ENCODE assay signal across 24 mouse cellular contexts in the genomic region with DNA sequence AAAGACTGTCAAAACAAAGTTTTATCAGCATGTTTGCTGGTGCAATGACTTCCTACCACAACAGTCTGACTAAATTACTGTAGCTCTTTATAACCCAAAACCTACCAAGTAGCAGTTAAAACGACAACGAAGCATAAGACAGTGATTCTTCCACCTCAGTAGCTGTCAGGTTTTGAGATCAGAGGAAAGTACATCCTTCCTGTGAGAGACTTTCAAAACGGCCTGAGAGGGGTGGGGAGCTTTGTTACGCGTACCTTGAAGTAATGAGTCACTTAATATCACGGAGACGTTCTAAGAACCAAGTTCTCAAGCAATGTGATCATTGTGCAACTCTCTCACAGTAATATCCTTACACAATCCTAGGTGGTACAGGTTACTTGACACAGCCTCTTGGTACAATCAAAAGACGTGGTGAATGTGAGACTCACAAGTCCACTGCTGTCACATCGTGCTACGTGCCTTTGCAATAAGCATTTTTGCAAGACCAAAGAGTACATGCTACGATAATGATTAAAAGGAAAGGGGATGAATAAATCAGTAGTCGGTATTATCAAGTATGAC. TPM values are rescaled to one million over a fixed set of nuclear protein-coding genes. Genes with fewer than 3 reads are reported as not detected.
DNase-seq lines count a peak whose midpoint lies in the region; ATAC-seq lines count a peak whose summit lies in the region.
"Had no signal": no experiment of that assay in that cellular context is flagged by ENCODE, and none has a peak within 500 bp of the region (broad histone marks: within the 10 kb centered on the region; RNA-seq: fewer than 3 reads in every experiment).

No protein-coding gene starts in this region.

- no peaks in the 10 kb centered on the region for H3K9me3 ChIP-seq in lung, embryonic 16.5 days (ENCODE audit: control insufficient read depth, low read length)
- H3K9me3 ChIP-seq in forebrain, embryonic 12.5 days, result no peaks in the 10 kb centered on the region
- H3K9me3 ChIP-seq: heart, embryonic 13.5 days; hindbrain, embryonic 15.5 days; limb, embryonic 10.5 days; lung, embryonic 15.5 days; megakaryocyte, embryonic 14.5 days had no signal

- no peak overlapping the region for H3K9ac ChIP-seq in lung, embryonic 16.5 days (ENCODE audit: low read length)
- no peak overlapping the region for H3K9ac ChIP-seq in forebrain, embryonic 12.5 days
- H3K9ac ChIP-seq: heart, embryonic 13.5 days; hindbrain, embryonic 15.5 days; lung, embryonic 15.5 days had no signal

- no peak overlapping the region for H3K4me3 ChIP-seq in lung, embryonic 16.5 days (ENCODE audit: low read length)
- no peak overlapping the region for H3K4me3 ChIP-seq in forebrain, embryonic 12.5 days (replicated peaks)
- H3K4me3 ChIP-seq: gastrocnemius, adult 2 months; heart, embryonic 13.5 days; hindbrain, embryonic 15.5 days; limb, embryonic 10.5 days; lung, embryonic 15.5 days; megakaryocyte, embryonic 14.5 days had no signal

- H3K27me3 ChIP-seq in lung, embryonic 16.5 days (ENCODE audit: control insufficient read depth, insufficient read depth, low read depth, low read length), result no peaks in the 10 kb centered on the region
- H3K27me3 ChIP-seq in forebrain, embryonic 12.5 days, result no peaks in the 10 kb centered on the region
- H3K27me3 ChIP-seq: CH12.LX; heart, embryonic 13.5 days; hindbrain, embryonic 15.5 days; lung, embryonic 15.5 days; megakaryocyte, embryonic 14.5 days had no signal

- no peak overlapping the region for H3K4me2 ChIP-seq in lung, embryonic 16.5 days (ENCODE audit: low read depth, low read length)
- H3K4me2 ChIP-seq in forebrain, embryonic 12.5 days, result no peak overlapping the region
- H3K4me2 ChIP-seq: heart, embryonic 13.5 days; hindbrain, embryonic 15.5 days; liver, embryonic 11.5 days; lung, embryonic 15.5 days had no signal

- H3K4me1 ChIP-seq in lung, embryonic 16.5 days (replicated peaks; ENCODE audit: control insufficient read depth, insufficient read depth, low read length), result no peaks in the 10 kb centered on the region
- no peaks in the 10 kb centered on the region for H3K4me1 ChIP-seq in forebrain, embryonic 12.5 days
- H3K4me1 ChIP-seq: heart, embryonic 13.5 days; hindbrain, embryonic 15.5 days; limb, embryonic 10.5 days had no signal

- WGBS in lung, embryonic 16.5 days, result 74% methylated on average over 12 of the region's 12 CpGs
- 94% methylated on average over 12 of the region's 12 CpGs for WGBS in forebrain, embryonic 12.5 days

- ATAC-seq in lung, embryonic 16.5 days (ENCODE audit: low read depth), result peak; percentile 31; the same call in 1 of the 2 replicates
- peak; percentile 79 for ATAC-seq in activated CD4-positive, CD25-positive, alpha-beta regulatory T cell, adult 4 months
- no peak for ATAC-seq in forebrain, embryonic 12.5 days (ENCODE audit: low FRiP score)
- ATAC-seq: forebrain, embryonic 16.5 days had no signal

- no peak for DNase-seq in lung, postnatal 10 days
- peak; percentile 74 for DNase-seq in CD4-positive, CD25-positive, alpha-beta regulatory T cell, adult 2 months (ENCODE audit: low read depth, low spot score)
- peak; percentile 83 for DNase-seq in naive thymus-derived CD4-positive, alpha-beta T cell, adult 2 months (ENCODE audit: low read depth)
- DNase-seq in frontal cortex, adult 2 months (ENCODE audit: extremely low spot score in 1 of 2, low spot score in 1 of 2), result no peak
- DNase-seq in spleen, adult 12 weeks (ENCODE audit: low spot score), result no peak
- DNase-seq: cerebellum, adult 8-10 months; gastrocnemius, adult 2 months; heart, postnatal 36 days; kidney, adult 2 months; kidney, postnatal 36 days; layer of hippocampus, adult 9-11 months; midbrain, embryonic 14.5 days; right cerebral cortex, postnatal 14 days had no signal

- 0 out of 2 replicates have a peak, but pooled peaks cover 2% of the 10 kb centered on the region for H3K36me3 ChIP-seq in lung, embryonic 16.5 days (ENCODE audit: control insufficient read depth, insufficient read depth, low read length)
- peaks cover 11% of the 10 kb centered on the region; the same call in 1 of the 2 replicates for H3K36me3 ChIP-seq in forebrain, embryonic 12.5 days (replicated peaks)

- no peak overlapping the region for H3K27ac ChIP-seq in lung, embryonic 16.5 days (ENCODE audit: low read length)
- no peak overlapping the region for H3K27ac ChIP-seq in forebrain, embryonic 12.5 days
- H3K27ac ChIP-seq: gastrocnemius, adult 2 months; heart, embryonic 13.5 days; hindbrain, embryonic 15.5 days; limb, embryonic 10.5 days; lung, embryonic 15.5 days had no signal

RNA-seq across cellular contexts. Expression of gene Lipa, which starts 22.0 kb away (rescaled TPM):
- 52.6 and 53.5 TPM in 2 replicates for polyA plus RNA-seq in lung, embryonic 16.5 days (2015; fragmentation: Nextera tagmentation; extraction: Ambion mirVana)
- polyA plus RNA-seq in activated CD4-positive, CD25-positive, alpha-beta regulatory T cell, adult 4 months (2017; shearing (Covaris generic)), result 100 to 1,000 TPM in 1 of 2 experiments, 10 to 100 TPM in 1; 98.8 to 105 TPM
- polyA plus RNA-seq in frontal cortex, adult 2 months (2012; rRNA removed), result 16.0 and 16.4 TPM in 2 replicates
- 16.1 and 16.8 TPM in 2 replicates for polyA plus RNA-seq in forebrain, embryonic 12.5 days (2016; fragmentation: Nextera tagmentation; extraction: Ambion mirVana)

RNA-seq across cellular contexts. Expression of gene Ch25h, which starts 30.3 kb away (rescaled TPM):
- 0.26 and 0.89 TPM in 2 replicates for polyA plus RNA-seq in lung, embryonic 16.5 days (2015; fragmentation: Nextera tagmentation; extraction: Ambion mirVana)
- not detected for polyA plus RNA-seq in activated CD4-positive, CD25-positive, alpha-beta regulatory T cell, adult 4 months (2017; shearing (Covaris generic))
- polyA plus RNA-seq in frontal cortex, adult 2 months (2012; rRNA removed), result 0.98 and 2.3 TPM in 2 replicates
- polyA plus RNA-seq in forebrain, embryonic 12.5 days (2016; fragmentation: Nextera tagmentation; extraction: Ambion mirVana), result 1.9 and 2.3 TPM in 2 replicates

RNA-seq across cellular contexts. Expression of gene Ifit2, which starts 45.3 kb away (rescaled TPM):
- polyA plus RNA-seq in lung, embryonic 16.5 days (2015; fragmentation: Nextera tagmentation; extraction: Ambion mirVana), result 10.7 and 13.0 TPM in 2 replicates
- polyA plus RNA-seq in activated CD4-positive, CD25-positive, alpha-beta regulatory T cell, adult 4 months (2017; shearing (Covaris generic)), result 10 to 100 TPM; 25.6 to 26.6 TPM
- polyA plus RNA-seq in frontal cortex, adult 2 months (2012; rRNA removed), result 7.0 and 7.3 TPM in 2 replicates
- 6.1 and 6.3 TPM in 2 replicates for polyA plus RNA-seq in forebrain, embryonic 12.5 days (2016; fragmentation: Nextera tagmentation; extraction: Ambion mirVana)

Comparison
In these comparisons a context has a peak if more than half of its experiments do, and no peak if none do; other contexts are left out.
1. DNase-seq: peak in CD4-positive, CD25-positive, alpha-beta regulatory T cell, adult 2 months (single experiment) and naive thymus-derived CD4-positive, alpha-beta T cell, adult 2 months (single experiment); none in lung, postnatal 10 days (single experiment), frontal cortex, adult 2 months (0 of 2) and spleen, adult 12 weeks (single experiment).